In genomic region chr9:107629411-107629730, GRCm38 (mm10) we compare ENCODE assay signal across 7 mouse cellular contexts. TPM values are rescaled to one million over a fixed set of nuclear protein-coding genes. Genes with fewer than 3 reads are reported as not detected.
DNase-seq lines count a peak whose midpoint lies in the region; ATAC-seq and TF ChIP-seq lines count a peak whose summit lies in the region.

No protein-coding gene starts in this region.

- H3K27me3 ChIP-seq in spleen, adult 2 months (ENCODE audit: control insufficient read depth, insufficient read depth, low read length): no peaks in the 10 kb centered on the region
- no peaks in the 10 kb centered on the region for H3K27me3 ChIP-seq in forebrain, embryonic 14.5 days (replicated peaks; ENCODE audit: control insufficient read depth, insufficient read depth, low read length)
- H3K27me3 ChIP-seq in liver, embryonic 13.5 days: no peaks in the 10 kb centered on the region

- TF ChIP-seq POLR2A in spleen, adult 2 months (IDR thresholded peaks at IDR 0.05; ENCODE audit: low read depth, low read length): no peak

- peak overlapping the region; percentile 69 for H3K9ac ChIP-seq in forebrain, embryonic 14.5 days (ENCODE audit: low read length)
- H3K9ac ChIP-seq in liver, embryonic 13.5 days: peak overlapping the region; percentile 51

- no peak for ATAC-seq in forebrain, embryonic 14.5 days
- no peak for ATAC-seq in liver, embryonic 13.5 days (ENCODE audit: low read depth)

- TF ChIP-seq CTCF in spleen, adult 2 months (IDR thresholded peaks at IDR 0.05; ENCODE audit: extremely low read depth, insufficient read depth, insufficient read length, insufficient replicate concordance): no peak

- peaks cover 79% of the 10 kb centered on the region; the same call in 1 of the 2 replicates for H3K4me1 ChIP-seq in spleen, adult 2 months (ENCODE audit: control insufficient read depth, insufficient read depth, insufficient read length)
- peaks cover 69% of the 10 kb centered on the region for H3K4me1 ChIP-seq in forebrain, embryonic 14.5 days (ENCODE audit: control insufficient read depth, insufficient read depth, low read length)
- H3K4me1 ChIP-seq in liver, embryonic 13.5 days (replicated peaks): peaks cover 100% of the 10 kb centered on the region

- H3K4me3 ChIP-seq in spleen, adult 2 months (ENCODE audit: extremely low read depth, insufficient read depth, insufficient read length): peak overlapping the region; percentile 43; the same call in 1 of the 2 replicates
- no peak overlapping the region for H3K4me3 ChIP-seq in forebrain, embryonic 14.5 days (ENCODE audit: low read depth, low read length)
- H3K4me3 ChIP-seq in liver, embryonic 13.5 days (replicated peaks): no peak overlapping the region; the same call in 1 of the 2 replicates

- peak overlapping the region; percentile 48 for H3K4me2 ChIP-seq in forebrain, embryonic 14.5 days (ENCODE audit: low read length)
- peak overlapping the region; percentile 49 for H3K4me2 ChIP-seq in liver, embryonic 13.5 days

- no peak for DNase-seq in spleen, adult 2 months (ENCODE audit: low read depth in 1 of 2, low spot score in 2 of 2)
- no peak for DNase-seq in spleen, postnatal 14 days (ENCODE audit: low spot score in 2 of 2)
- DNase-seq in forebrain, embryonic 14.5 days (ENCODE audit: low spot score): no peak
- DNase-seq in liver, embryonic 13.5 days: no peak
- peak; percentile 46 for DNase-seq in thymus, postnatal 25 days
- DNase-seq in adrenal gland, postnatal 25 days: no peak
- no peak for DNase-seq in layer of hippocampus, postnatal 36 days

- H3K36me3 ChIP-seq in spleen, adult 2 months (ENCODE audit: control insufficient read depth, insufficient read depth, low read length): peaks cover 14% of the 10 kb centered on the region
- peaks cover 18% of the 10 kb centered on the region for H3K36me3 ChIP-seq in forebrain, embryonic 14.5 days (ENCODE audit: control insufficient read depth, insufficient read depth, low read length)
- H3K36me3 ChIP-seq in liver, embryonic 13.5 days: peaks cover 49% of the 10 kb centered on the region

- peak overlapping the region; percentile 95 for H3K27ac ChIP-seq in spleen, adult 2 months (ENCODE audit: insufficient read depth, low read length)
- H3K27ac ChIP-seq in forebrain, embryonic 14.5 days (ENCODE audit: low read depth, low read length): peak overlapping the region; percentile 96
- H3K27ac ChIP-seq in liver, embryonic 13.5 days: peak overlapping the region; percentile 94

- H3K9me3 ChIP-seq in forebrain, embryonic 14.5 days (replicated peaks; ENCODE audit: control insufficient read depth, low read length): no peaks in the 10 kb centered on the region
- H3K9me3 ChIP-seq in liver, embryonic 13.5 days (replicated peaks): no peaks in the 10 kb centered on the region

- 4% methylated on average over 4 of the region's 4 CpGs for WGBS in spleen, adult 2 months
- WGBS in forebrain, embryonic 14.5 days: 12% methylated on average over 4 of the region's 4 CpGs
- WGBS in liver, embryonic 13.5 days (ENCODE audit: insufficient replicate concordance): 10% methylated on average over 4 of the region's 4 CpGs

RNA-seq across cellular contexts. Expression of gene Gnai2, which starts 5.8 kb away (rescaled TPM):
- 752 and 1,030 TPM in 2 replicates for polyA plus RNA-seq in spleen, adult 2 months (2012; rRNA removed)
- polyA plus RNA-seq in forebrain, embryonic 14.5 days (2014; fragmentation: Nextera tagmentation; extraction: Ambion mirVana): 371 and 423 TPM in 2 replicates
- polyA plus RNA-seq in liver, embryonic 13.5 days (2015; fragmentation: Nextera tagmentation; extraction: Ambion mirVana): 144 and 163 TPM in 2 replicates
- total RNA-seq in adrenal gland, postnatal 25 days (2021): 202 and 238 TPM in 2 replicates
- 100 to 1,000 TPM; 195 to 208 TPM for total RNA-seq in layer of hippocampus, postnatal 36 days (2021)

RNA-seq across cellular contexts. Expression of gene Sema3b, which starts 20.3 kb away (rescaled TPM):
- polyA plus RNA-seq in spleen, adult 2 months (2012; rRNA removed): 3.3 TPM in 2 replicates
- 0.85 and 1.3 TPM in 2 replicates for polyA plus RNA-seq in forebrain, embryonic 14.5 days (2014; fragmentation: Nextera tagmentation; extraction: Ambion mirVana)
- 0.22 and 0.34 TPM in 2 replicates for polyA plus RNA-seq in liver, embryonic 13.5 days (2015; fragmentation: Nextera tagmentation; extraction: Ambion mirVana)
- total RNA-seq in adrenal gland, postnatal 25 days (2021): 5.1 and 8.4 TPM in 2 replicates
- total RNA-seq in layer of hippocampus, postnatal 36 days (2021): 1 to 10 TPM; 1.7 to 2.2 TPM

RNA-seq across cellular contexts. Expression of gene Slc38a3, which starts 40.0 kb away (rescaled TPM):
- 10.6 and 13.9 TPM in 2 replicates for polyA plus RNA-seq in spleen, adult 2 months (2012; rRNA removed)
- polyA plus RNA-seq in forebrain, embryonic 14.5 days (2014; fragmentation: Nextera tagmentation; extraction: Ambion mirVana): 32.8 and 32.9 TPM in 2 replicates
- 5.4 and 5.9 TPM in 2 replicates for polyA plus RNA-seq in liver, embryonic 13.5 days (2015; fragmentation: Nextera tagmentation; extraction: Ambion mirVana)
- 0.39 and 8.5 TPM in 2 replicates for total RNA-seq in adrenal gland, postnatal 25 days (2021)
- total RNA-seq in layer of hippocampus, postnatal 36 days (2021): 10 to 100 TPM; 53.9 to 60.6 TPM

RNA-seq across cellular contexts. Expression of gene Ifrd2, which starts 41.9 kb away (rescaled TPM):
- 71.2 and 78.3 TPM in 2 replicates for polyA plus RNA-seq in spleen, adult 2 months (2012; rRNA removed)
- polyA plus RNA-seq in forebrain, embryonic 14.5 days (2014; fragmentation: Nextera tagmentation; extraction: Ambion mirVana): 18.7 and 19.1 TPM in 2 replicates
- 167 and 175 TPM in 2 replicates for polyA plus RNA-seq in liver, embryonic 13.5 days (2015; fragmentation: Nextera tagmentation; extraction: Ambion mirVana)
- 47.0 and 54.5 TPM in 2 replicates for total RNA-seq in adrenal gland, postnatal 25 days (2021)
- 10 to 100 TPM; 11.2 to 13.8 TPM for total RNA-seq in layer of hippocampus, postnatal 36 days (2021)

RNA-seq across cellular contexts. Expression of gene Hyal3, which starts 48.8 kb away (rescaled TPM):
- polyA plus RNA-seq in spleen, adult 2 months (2012; rRNA removed): 0.54 and 1.00 TPM in 2 replicates
- 0.66 and 1.0 TPM in 2 replicates for polyA plus RNA-seq in forebrain, embryonic 14.5 days (2014; fragmentation: Nextera tagmentation; extraction: Ambion mirVana)
- 0.82 and 1.2 TPM in 2 replicates for polyA plus RNA-seq in liver, embryonic 13.5 days (2015; fragmentation: Nextera tagmentation; extraction: Ambion mirVana)
- 2.0 and 2.8 TPM in 2 replicates for total RNA-seq in adrenal gland, postnatal 25 days (2021)
- total RNA-seq in layer of hippocampus, postnatal 36 days (2021): 1 to 10 TPM; 1.3 to 1.8 TPM
